Mouse (Mus musculus) liver, embryonic 12.5 days (tissue): ENCODE measurements around the gene Abcc10. TPM values are rescaled to one million over a fixed set of nuclear protein-coding genes. Genes with fewer than 3 reads are reported as not detected.
A peak's percentile ranks its signal among the peaks of the same experiment; 100 is the strongest.

ENCODE experiments used
- ATAC-seq: fragments of 200-750 bp; cut with Nextera tagmentation; 2 replicates; pipeline ENCODE4 v1.8.0; 2017; ENCODE audit warnings: moderate number of reproducible peaks, mild to moderate bottlenecking, moderate library complexity
- H3K27ac ChIP-seq: fragments of 300-500 bp; sonication (generic); 2 replicates; pipeline ENCODE4 v1.5.1; 2016; ENCODE audit warnings: mild to moderate bottlenecking
- H3K27me3 ChIP-seq: fragments of 300-500 bp; sonication (generic); replicated peaks from 2 replicates; pipeline ENCODE4 v1.6.1; 2016; ENCODE audit warnings: mild to moderate bottlenecking, moderate library complexity
- H3K36me3 ChIP-seq: fragments of 300-500 bp; sonication (generic); 2 replicates; pipeline ENCODE4 v1.6.1; 2016; ENCODE audit warnings: mild to moderate bottlenecking, moderate library complexity
- H3K4me1 ChIP-seq: fragments of 300-500 bp; sonication (generic); 2 replicates; pipeline ENCODE4 v1.6.1; 2016
- H3K4me2 ChIP-seq: fragments of 300-500 bp; sonication (generic); 2 replicates; pipeline ENCODE4 v1.6.1; 2016; ENCODE audit warnings: mild to moderate bottlenecking, moderate library complexity
- H3K4me3 ChIP-seq: fragments of 300-500 bp; sonication (generic); 2 replicates; pipeline ENCODE4 v1.5.1; 2016; ENCODE audit warnings: mild to moderate bottlenecking, moderate library complexity
- H3K9ac ChIP-seq: fragments of 300-500 bp; sonication (generic); 2 replicates; pipeline ENCODE4 v1.6.1; 2016; ENCODE audit warnings: mild to moderate bottlenecking, moderate library complexity
- H3K9me3 ChIP-seq: fragments of 300-500 bp; sonication (generic); replicated peaks from 2 replicates; pipeline ENCODE4 v1.6.1; 2016; ENCODE audit warnings: mild to moderate bottlenecking, moderate library complexity
- WGBS: fragments of 180-500 bp; shearing (Covaris S2); methylation state at CpG from one replicate; pipeline ENCODE4 v1.1.7; 2016; ENCODE audit not compliant: insufficient replicate concordance; 5-methylcytosine and 5-hydroxymethylcytosine counted together
- polyA plus RNA-seq: library from polyadenylated mRNA; unstranded; fragments of >200 nt; fragmentation: Nextera tagmentation; extraction: Ambion mirVana; gene quantifications from 2 replicates; pipeline ENCODE4 v1.2.1, GENCODE M21; 2016

Abcc10 gene
- polyA plus RNA-seq, 1 experiment from 2014 or later = 2.4 TPM

DNA sequence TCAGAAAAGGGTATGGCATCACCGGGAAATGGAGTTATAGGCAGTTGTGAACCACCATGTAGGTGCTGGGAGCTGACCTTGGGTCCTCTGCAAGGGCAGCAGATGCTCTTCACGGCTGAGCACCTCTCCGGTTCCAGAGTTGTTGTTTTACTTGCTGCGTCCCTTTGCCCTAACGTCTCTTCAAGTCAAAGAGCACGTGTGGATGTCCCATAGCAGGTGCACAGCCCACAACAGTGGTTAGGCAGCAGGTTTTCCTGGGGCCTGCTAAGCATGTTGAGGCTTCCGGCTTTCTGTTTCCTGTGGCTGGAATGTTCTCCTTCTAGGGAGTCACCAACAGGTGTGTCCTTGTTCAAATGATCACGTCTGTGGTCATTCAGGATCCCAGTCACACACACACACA lies 44.2 kb downstream of the Abcc10 start:
- H3K9ac ChIP-seq = no peak overlapping the region
- peaks cover 13% of the 10 kb centered on the region for H3K27me3 ChIP-seq
- peaks cover 23% of the 10 kb centered on the region for H3K36me3 ChIP-seq
- 75% methylated on average over 8 of the region's 8 CpGs for WGBS
- H3K9me3 ChIP-seq = no peaks in the 10 kb centered on the region
- H3K27ac ChIP-seq = no peak overlapping the region
- no peak overlapping the region for H3K4me2 ChIP-seq
- peaks cover 32% of the 10 kb centered on the region for H3K4me1 ChIP-seq
- no peak overlapping the region for H3K4me3 ChIP-seq
- ATAC-seq = no peak

GRCm38 (mm10) chr17:46283140-46283539 lies 45.0 kb downstream of the Abcc10 start:
- peak overlapping the region; percentile 90 for H3K4me2 ChIP-seq
- H3K36me3 ChIP-seq = peaks cover 31% of the 10 kb centered on the region
- H3K9me3 ChIP-seq = no peaks in the 10 kb centered on the region
- H3K27ac ChIP-seq = no peak overlapping the region
- H3K4me3 ChIP-seq = peak overlapping the region; percentile 80
- H3K27me3 ChIP-seq = peaks cover 13% of the 10 kb centered on the region; the same call in 1 of the 2 replicates
- 20% methylated on average over 9 of the region's 9 CpGs for WGBS
- H3K9ac ChIP-seq = peak overlapping the region; percentile 86
- peak; percentile 24 for ATAC-seq
- H3K4me1 ChIP-seq = peaks cover 32% of the 10 kb centered on the region

DNA sequence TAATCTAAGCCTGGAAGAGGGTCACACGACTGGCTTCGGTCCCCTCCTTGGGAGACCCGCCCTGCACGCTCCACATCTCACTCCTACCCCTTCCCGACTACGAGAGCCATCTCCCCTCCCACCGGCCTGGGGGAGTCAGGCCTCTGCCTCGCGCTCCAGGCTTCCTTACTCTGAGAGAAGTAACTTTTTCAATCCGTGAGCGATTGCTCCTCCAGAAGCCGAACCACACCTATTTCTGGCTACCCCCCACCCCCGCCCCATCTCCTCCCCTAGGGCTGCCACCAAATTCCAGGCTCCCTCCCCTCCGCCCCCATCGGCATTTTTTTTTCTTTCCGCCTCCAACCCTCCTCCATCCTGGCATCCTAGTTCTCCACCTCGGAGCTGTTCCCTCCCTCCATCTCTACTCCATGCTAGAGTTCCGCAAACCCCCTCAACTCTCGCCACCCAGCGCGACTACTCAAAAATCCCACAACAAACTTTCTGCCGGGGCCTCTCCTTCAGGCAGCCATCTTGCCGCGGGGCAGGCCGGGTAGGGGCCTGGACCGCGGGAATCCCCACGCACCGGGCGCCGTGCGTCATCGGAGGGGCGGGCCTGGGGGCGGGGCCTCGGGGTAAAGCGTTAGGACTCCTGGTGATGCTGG lies 45.5 kb downstream of the Abcc10 start, which contains the start of gene Tjap1:
TSS of gene Tjap1 (minus strand) at position 544 of the 641 bp plus-strand sequence.
- peaks cover 29% of the 10 kb centered on the region for H3K4me1 ChIP-seq

GRCm38 (mm10) chr17:46278011-46278765 lies 50.0 kb downstream of the Abcc10 start:
- Histone ChIP-seq H3K4me2 (no peak overlapping the region), H3K9ac (no peak overlapping the region), H3K9me3 (no peaks in the 10 kb centered on the region), H3K4me3 (no peak overlapping the region), H3K36me3 (peaks cover 70% of the 10 kb centered on the region), H3K27me3 (no peaks in the 10 kb centered on the region), H3K4me1 (peaks cover 35% of the 10 kb centered on the region), H3K27ac (no peak overlapping the region)
- WGBS = 82% methylated on average over 12 of the region's 12 CpGs
- no peak for ATAC-seq

More for the DNA sequence above, 45.5 kb downstream of the Abcc10 start, which contains the start of gene Tjap1:
- peak within 1 kb of the TSS; percentile 82 for H3K27ac ChIP-seq
- WGBS = 1% methylated on average over 37 of the region's 37 CpGs
- peaks cover 10% of the 10 kb centered on the region; the same call in 1 of the 2 replicates for H3K27me3 ChIP-seq
- peak within 1 kb of the TSS; percentile 80 for H3K4me3 ChIP-seq
- H3K9me3 ChIP-seq = no peaks in the 10 kb centered on the region
- peak within 1 kb of the TSS; percentile 90 for H3K4me2 ChIP-seq
- H3K36me3 ChIP-seq = peaks cover 35% of the 10 kb centered on the region
- peak; percentile 94 for ATAC-seq
- H3K9ac ChIP-seq = peak within 1 kb of the TSS; percentile 86

GRCm38 (mm10) chr17:46277586-46277985 lies 50.6 kb downstream of the Abcc10 start:
- H3K27me3 ChIP-seq = no peaks in the 10 kb centered on the region
- ATAC-seq = no peak
- WGBS = 77% methylated on average over 4 of the region's 4 CpGs
- no peak overlapping the region for H3K4me3 ChIP-seq
- H3K27ac ChIP-seq = no peak overlapping the region; the same call in 1 of the 2 replicates
- H3K4me2 ChIP-seq = no peak overlapping the region
- H3K36me3 ChIP-seq = peaks cover 72% of the 10 kb centered on the region
- no peak overlapping the region for H3K9ac ChIP-seq
- H3K4me1 ChIP-seq = peaks cover 32% of the 10 kb centered on the region
- no peaks in the 10 kb centered on the region for H3K9me3 ChIP-seq

- no peak overlapping the region for H3K27ac ChIP-seq
- H3K4me2 ChIP-seq = no peak overlapping the region
- peaks cover 86% of the 10 kb centered on the region for H3K36me3 ChIP-seq
- peaks cover 13% of the 10 kb centered on the region for H3K4me1 ChIP-seq
- H3K9ac ChIP-seq = no peak overlapping the region
- no peak overlapping the region for H3K4me3 ChIP-seq
- 63% methylated on average over 10 of the region's 10 CpGs for WGBS
- ATAC-seq = no peak
- no peaks in the 10 kb centered on the region for H3K9me3 ChIP-seq
- H3K27me3 ChIP-seq = no peaks in the 10 kb centered on the region
These were observed 52.6 kb downstream of the Abcc10 start for GRCm38 (mm10) chr17:46275506-46275905.

DNA sequence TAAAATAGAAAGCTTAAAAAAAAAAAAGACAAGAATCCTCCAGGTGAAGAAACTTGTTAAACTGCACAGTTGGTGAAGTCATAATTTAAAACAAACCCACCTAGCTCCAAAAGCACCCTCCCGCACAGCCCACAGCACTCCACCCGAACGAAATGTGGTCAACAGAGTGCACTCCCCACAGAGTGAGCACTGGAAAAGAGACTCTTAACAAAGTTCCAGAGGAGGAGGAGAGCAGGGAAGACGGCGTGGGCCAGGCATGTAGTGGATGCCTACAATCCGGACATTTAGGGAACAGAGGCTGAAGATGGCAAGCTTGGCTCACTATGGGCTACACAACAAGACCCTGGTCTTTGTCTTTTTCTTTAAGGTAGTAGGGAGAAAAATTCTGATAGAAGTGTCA lies 53.1 kb downstream of the Abcc10 start:
- Histone ChIP-seq H3K9me3 (no peaks in the 10 kb centered on the region), H3K27ac (no peak overlapping the region), H3K36me3 (peaks cover 86% of the 10 kb centered on the region), H3K4me3 (no peak overlapping the region), H3K9ac (no peak overlapping the region), H3K4me2 (no peak overlapping the region), H3K4me1 (peaks cover 13% of the 10 kb centered on the region), H3K27me3 (no peaks in the 10 kb centered on the region)
- 79% methylated on average over 6 of the region's 6 CpGs for WGBS
- ATAC-seq = no peak

GRCm38 (mm10) chr17:46274465-46274864 lies 53.7 kb downstream of the Abcc10 start:
- peaks cover 13% of the 10 kb centered on the region for H3K4me1 ChIP-seq

DNA sequence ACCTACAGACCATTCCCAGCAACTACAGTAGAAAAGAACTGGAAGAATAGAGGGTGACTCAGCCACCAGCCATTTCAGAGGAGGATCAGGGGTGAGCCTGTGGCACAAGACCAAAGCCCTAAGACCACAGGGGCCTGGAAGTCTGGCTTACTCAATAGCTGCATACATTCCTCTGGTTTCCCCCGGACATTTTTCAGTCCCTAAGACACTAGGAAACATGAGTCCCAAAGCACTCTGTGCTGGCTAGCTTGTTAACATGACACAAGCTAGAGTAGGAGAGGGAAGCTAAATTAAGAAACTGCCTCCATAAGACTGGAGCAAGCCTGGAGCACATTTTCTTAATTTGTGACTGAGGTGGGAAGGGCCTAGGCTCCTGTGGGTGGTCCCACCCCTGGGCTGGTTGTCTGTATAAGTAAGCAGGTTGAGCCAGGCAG lies 54.3 kb downstream of the Abcc10 start:
- peaks cover 13% of the 10 kb centered on the region for H3K4me1 ChIP-seq
- no peak overlapping the region for H3K27ac ChIP-seq
- no peaks in the 10 kb centered on the region for H3K9me3 ChIP-seq
- no peaks in the 10 kb centered on the region for H3K27me3 ChIP-seq
- H3K4me3 ChIP-seq = no peak overlapping the region
- WGBS = 75% methylated on average over 1 of the region's 1 CpGs
- peaks cover 86% of the 10 kb centered on the region for H3K36me3 ChIP-seq
- no peak for ATAC-seq
- no peak overlapping the region for H3K9ac ChIP-seq
- H3K4me2 ChIP-seq = no peak overlapping the region

More at GRCm38 (mm10) chr17:46274465-46274864, 53.7 kb downstream of the Abcc10 start:
- Histone ChIP-seq H3K36me3 (peaks cover 86% of the 10 kb centered on the region), H3K27ac (no peak overlapping the region), H3K4me3 (no peak overlapping the region), H3K4me2 (no peak overlapping the region), H3K9me3 (no peaks in the 10 kb centered on the region), H3K27me3 (no peaks in the 10 kb centered on the region), H3K9ac (no peak overlapping the region)
- 76% methylated on average over 6 of the region's 6 CpGs for WGBS
- ATAC-seq = no peak

DNA sequence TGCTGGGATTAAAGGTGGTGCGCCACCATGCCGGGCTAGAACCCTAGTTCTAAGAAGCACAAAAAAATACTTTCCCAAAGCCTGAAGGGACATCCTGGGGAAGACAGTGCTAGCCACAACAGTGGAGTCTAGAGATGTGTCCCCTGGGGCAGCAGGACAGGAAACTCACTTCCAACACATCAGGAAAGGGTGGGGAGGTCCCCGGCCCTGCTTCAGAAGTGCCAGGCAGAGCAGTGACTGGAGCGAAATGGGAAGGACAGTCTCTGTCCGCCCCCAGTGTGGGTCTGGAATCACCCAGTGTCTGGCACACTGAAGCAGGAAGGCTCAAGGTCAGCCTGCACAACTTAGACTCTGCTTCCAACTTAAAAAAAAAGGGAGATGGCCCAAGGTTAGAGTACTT lies 55.5 kb downstream of the Abcc10 start:
- no peak overlapping the region for H3K4me3 ChIP-seq
- no peak overlapping the region for H3K9ac ChIP-seq
- H3K4me2 ChIP-seq = no peak overlapping the region
- peaks cover 83% of the 10 kb centered on the region for H3K36me3 ChIP-seq
- H3K4me1 ChIP-seq = peaks cover 13% of the 10 kb centered on the region
- no peaks in the 10 kb centered on the region for H3K9me3 ChIP-seq
- H3K27me3 ChIP-seq = no peaks in the 10 kb centered on the region
- no peak for ATAC-seq
- no peak overlapping the region for H3K27ac ChIP-seq
- WGBS = 76% methylated on average over 5 of the region's 5 CpGs

- H3K4me3 ChIP-seq = no peak overlapping the region
- no peaks in the 10 kb centered on the region for H3K9me3 ChIP-seq
- H3K27ac ChIP-seq = no peak overlapping the region
- no peak overlapping the region for H3K4me2 ChIP-seq
- no peak for ATAC-seq
- peaks cover 13% of the 10 kb centered on the region for H3K4me1 ChIP-seq
- WGBS = 77% methylated on average over 2 of the region's 2 CpGs
- no peaks in the 10 kb centered on the region for H3K27me3 ChIP-seq
- peaks cover 83% of the 10 kb centered on the region for H3K36me3 ChIP-seq
- no peak overlapping the region for H3K9ac ChIP-seq
These were observed 56.1 kb downstream of the Abcc10 start for GRCm38 (mm10) chr17:46272058-46272457.
